Mouse (Mus musculus): ENCODE data around the gene Dse. TPM values are rescaled to one million over a fixed set of nuclear protein-coding genes. Genes with fewer than 3 reads are reported as not detected.

Gene Dse
- total and polyA plus RNA-seq, 2 experiments = 4.4 to 12.5 TPM

- no peak overlapping the region for H3K4me3 ChIP-seq (ENCODE audit: insufficient read depth, low read depth, low read length)
- no peak overlapping the region for H3K9ac ChIP-seq (ENCODE audit: low read depth, low read length)
- 77% methylated on average over 3 of the region's 3 CpGs for WGBS
- DNase-seq (ENCODE audit: extremely low read depth, low read depth, low spot score) = no peak
- no peak for TF ChIP-seq CTCF (IDR thresholded peaks at IDR 0.05; ENCODE audit: low read depth, low read length)
- TF ChIP-seq POLR2A (IDR thresholded peaks at IDR 0.05; ENCODE audit: extremely low read depth, insufficient read depth, low read length) = no peak
- no peaks in the 10 kb centered on the region for H3K27me3 ChIP-seq (ENCODE audit: control insufficient read depth, insufficient read depth, low read length)
- H3K36me3 ChIP-seq (ENCODE audit: control insufficient read depth, insufficient read depth, low read length) = peaks cover 2% of the 10 kb centered on the region; the same call in 1 of the 2 replicates
- H3K79me2 ChIP-seq (ENCODE audit: control insufficient read depth, insufficient read depth, low read length) = no peaks in the 10 kb centered on the region
- H3K4me1 ChIP-seq (ENCODE audit: control insufficient read depth, insufficient read depth, low read length) = no peaks in the 10 kb centered on the region
- H3K27ac ChIP-seq (replicated peaks; ENCODE audit: insufficient read depth, low read depth, low read length) = no peak overlapping the region
Observed at GRCm38 (mm10) chr10:34149772-34150171, 57.7 kb downstream of the Dse start.

- Histone ChIP-seq H3K4me1 (ENCODE audit: control insufficient read depth, insufficient read depth, low read length) (no peaks in the 10 kb centered on the region), H3K36me3 (ENCODE audit: control insufficient read depth, insufficient read depth, low read length) (no peaks in the 10 kb centered on the region), H3K27ac (replicated peaks; ENCODE audit: insufficient read depth, low read depth, low read length) (peak overlapping the region; percentile 61), H3K27me3 (ENCODE audit: control insufficient read depth, insufficient read depth, low read length) (no peaks in the 10 kb centered on the region), H3K79me2 (ENCODE audit: control insufficient read depth, insufficient read depth, low read length) (no peaks in the 10 kb centered on the region), H3K4me3 (ENCODE audit: insufficient read depth, low read depth, low read length) (no peak overlapping the region), H3K9ac (ENCODE audit: low read depth, low read length) (no peak overlapping the region)
- no peak for DNase-seq (ENCODE audit: extremely low read depth, low read depth, low spot score)
- 83% methylated on average over 2 of the region's 2 CpGs for WGBS
- no peak for TF ChIP-seq CTCF (IDR thresholded peaks at IDR 0.05; ENCODE audit: low read depth, low read length)
- no peak for TF ChIP-seq POLR2A (IDR thresholded peaks at IDR 0.05; ENCODE audit: extremely low read depth, insufficient read depth, low read length)
Observed at GRCm38 (mm10) chr10:34141693-34142092, 65.8 kb downstream of the Dse start.

- no peaks in the 10 kb centered on the region for H3K36me3 ChIP-seq (ENCODE audit: control insufficient read depth, insufficient read depth, low read length)
- no peaks in the 10 kb centered on the region for H3K27me3 ChIP-seq (ENCODE audit: control insufficient read depth, insufficient read depth, low read length)
- no peak overlapping the region for H3K9ac ChIP-seq (ENCODE audit: low read depth, low read length)
- 29% methylated on average over 4 of the region's 4 CpGs for WGBS
- H3K79me2 ChIP-seq (ENCODE audit: control insufficient read depth, insufficient read depth, low read length) = no peaks in the 10 kb centered on the region
- H3K4me3 ChIP-seq (ENCODE audit: insufficient read depth, low read depth, low read length) = no peak overlapping the region
- no peak overlapping the region for H3K27ac ChIP-seq (replicated peaks; ENCODE audit: insufficient read depth, low read depth, low read length)
- TF ChIP-seq POLR2A (IDR thresholded peaks at IDR 0.05; ENCODE audit: extremely low read depth, insufficient read depth, low read length) = no peak
- no peak for TF ChIP-seq CTCF (IDR thresholded peaks at IDR 0.05; ENCODE audit: low read depth, low read length)
- peak; percentile 62 for DNase-seq (ENCODE audit: extremely low read depth, low read depth, low spot score)
- H3K4me1 ChIP-seq (ENCODE audit: control insufficient read depth, insufficient read depth, low read length) = peaks cover 6% of the 10 kb centered on the region; the same call in 1 of the 2 replicates
Observed at GRCm38 (mm10) chr10:34139768-34140167, 67.7 kb downstream of the Dse start.

GRCm38 (mm10) chr10:34138027-34138426 lies 69.5 kb downstream of the Dse start:
- Histone ChIP-seq H3K4me1 (ENCODE audit: control insufficient read depth, insufficient read depth, low read length) (peaks cover 6% of the 10 kb centered on the region; the same call in 1 of the 2 replicates), H3K9ac (ENCODE audit: low read depth, low read length) (no peak overlapping the region), H3K27ac (replicated peaks; ENCODE audit: insufficient read depth, low read depth, low read length) (no peak overlapping the region), H3K36me3 (ENCODE audit: control insufficient read depth, insufficient read depth, low read length) (no peaks in the 10 kb centered on the region), H3K79me2 (ENCODE audit: control insufficient read depth, insufficient read depth, low read length) (no peaks in the 10 kb centered on the region), H3K27me3 (ENCODE audit: control insufficient read depth, insufficient read depth, low read length) (no peaks in the 10 kb centered on the region), H3K4me3 (ENCODE audit: insufficient read depth, low read depth, low read length) (no peak overlapping the region)
- WGBS = 75% methylated on average over 6 of the region's 6 CpGs
- DNase-seq (ENCODE audit: extremely low read depth, low read depth, low spot score) = peak; percentile 23
- TF ChIP-seq CTCF (IDR thresholded peaks at IDR 0.05; ENCODE audit: low read depth, low read length) (no peak), POLR2A (IDR thresholded peaks at IDR 0.05; ENCODE audit: extremely low read depth, insufficient read depth, low read length) (no peak)

- no peak for TF ChIP-seq CTCF (IDR thresholded peaks at IDR 0.05; ENCODE audit: low read depth, low read length)
- no peak for TF ChIP-seq POLR2A (IDR thresholded peaks at IDR 0.05; ENCODE audit: extremely low read depth, insufficient read depth, low read length)
- Histone ChIP-seq H3K4me3 (ENCODE audit: insufficient read depth, low read depth, low read length) (no peak overlapping the region), H3K27ac (replicated peaks; ENCODE audit: insufficient read depth, low read depth, low read length) (no peak overlapping the region), H3K27me3 (ENCODE audit: control insufficient read depth, insufficient read depth, low read length) (no peaks in the 10 kb centered on the region), H3K4me1 (ENCODE audit: control insufficient read depth, insufficient read depth, low read length) (peaks cover 6% of the 10 kb centered on the region; the same call in 1 of the 2 replicates), H3K9ac (ENCODE audit: low read depth, low read length) (no peak overlapping the region), H3K36me3 (ENCODE audit: control insufficient read depth, insufficient read depth, low read length) (no peaks in the 10 kb centered on the region), H3K79me2 (ENCODE audit: control insufficient read depth, insufficient read depth, low read length) (no peaks in the 10 kb centered on the region)
- DNase-seq (ENCODE audit: extremely low read depth, low read depth, low spot score) = peak; percentile 72
- 12% methylated on average over 6 of the region's 6 CpGs for WGBS
Observed at GRCm38 (mm10) chr10:34136432-34136831, 71.1 kb downstream of the Dse start.

GRCm38 (mm10) chr10:34131356-34131755 lies 76.2 kb downstream of the Dse start:
- no peak overlapping the region for H3K4me3 ChIP-seq (ENCODE audit: insufficient read depth, low read depth, low read length)
- peak; percentile 53 for DNase-seq (ENCODE audit: extremely low read depth, low read depth, low spot score)
- H3K27ac ChIP-seq (replicated peaks; ENCODE audit: insufficient read depth, low read depth, low read length) = no peak overlapping the region
- no peaks in the 10 kb centered on the region for H3K36me3 ChIP-seq (ENCODE audit: control insufficient read depth, insufficient read depth, low read length)
- H3K9ac ChIP-seq (ENCODE audit: low read depth, low read length) = no peak overlapping the region
- no peaks in the 10 kb centered on the region for H3K27me3 ChIP-seq (ENCODE audit: control insufficient read depth, insufficient read depth, low read length)
- H3K4me1 ChIP-seq (ENCODE audit: control insufficient read depth, insufficient read depth, low read length) = peaks cover 15% of the 10 kb centered on the region
- 72% methylated on average over 2 of the region's 2 CpGs for WGBS
- no peaks in the 10 kb centered on the region for H3K79me2 ChIP-seq (ENCODE audit: control insufficient read depth, insufficient read depth, low read length)
- TF ChIP-seq POLR2A (IDR thresholded peaks at IDR 0.05; ENCODE audit: extremely low read depth, insufficient read depth, low read length) (no peak), CTCF (IDR thresholded peaks at IDR 0.05; ENCODE audit: low read depth, low read length) (no peak)

Measured in liver, adult 2 months (tissue).